Mouse (Mus musculus) testis, adult 2 months (tissue): ENCODE results near the gene Grin1. TPM values are rescaled to one million over a fixed set of nuclear protein-coding genes. Genes with fewer than 3 reads are reported as not detected.
A peak's percentile ranks its signal among the peaks of the same experiment; 100 is the strongest.

Experiments
- H3K27ac ChIP-seq: fragments of 200-500 bp; 2 replicates; pipeline ENCODE4 v1.5.1; 2012; ENCODE audit warnings: low read depth, low read length; ENCODE audit not compliant: control insufficient read depth, insufficient read depth
- H3K27me3 ChIP-seq: fragments of 200-500 bp; 2 replicates; pipeline ENCODE4 v1.6.1; 2012; ENCODE audit warnings: mild to moderate bottlenecking, low read length, moderate library complexity; ENCODE audit not compliant: control insufficient read depth, insufficient read depth
- H3K36me3 ChIP-seq: fragments of 200-500 bp; 2 replicates; pipeline ENCODE4 v1.6.1; 2012; ENCODE audit warnings: mild to moderate bottlenecking, low read length; ENCODE audit not compliant: control insufficient read depth, insufficient read depth
- H3K4me1 ChIP-seq: fragments of 200-500 bp; 2 replicates; pipeline ENCODE4 v1.6.1; 2012; ENCODE audit warnings: low read length; ENCODE audit not compliant: control insufficient read depth, insufficient read depth
- H3K4me3 ChIP-seq: fragments of 200-500 bp; 2 replicates; pipeline ENCODE4 v1.5.1; 2012; ENCODE audit warnings: low read depth, mild to moderate bottlenecking, low read length, moderate library complexity, mixed read lengths; ENCODE audit not compliant: control insufficient read depth
- CTCF ChIP-seq: fragments of 200-500 bp; IDR thresholded peaks from 2 replicates; pipeline ENCODE4 v1.5.1; 2012; ENCODE audit warnings: low read depth, mild to moderate bottlenecking, inconsistent platforms, low read length, moderate library complexity; ENCODE audit not compliant: control insufficient read depth, insufficient read depth, insufficient replicate concordance
- POLR2A ChIP-seq: fragments of 200-500 bp; IDR thresholded peaks from 2 replicates; pipeline ENCODE4 v1.6.1; 2012; ENCODE audit warnings: low read depth, mild to moderate bottlenecking, inconsistent platforms, low read length, moderate library complexity; ENCODE audit not compliant: control insufficient read depth
- polyA plus RNA-seq: library from polyadenylated mRNA; depleted of rRNA; stranded (reverse); fragments of >200 nt; gene quantifications from 2 replicates; pipeline ENCODE4 v1.2.3, GENCODE M21; 2012; rRNA removed

Gene Grin1
- polyA plus RNA-seq, 1 experiment = 0.75 TPM

GRCm38 (mm10) chr2:25255284-25255779 is 63.7 kb downstream of the Grin1 start, which contains the start of gene Tmem203:
Tmem203 (plus strand) TSS chr2:25255439.
- Histone ChIP-seq H3K27me3 (no peaks in the 10 kb centered on the region), H3K36me3 (no peaks in the 10 kb centered on the region), H3K27ac (peak within 1 kb of the TSS; percentile 85), H3K4me1 (peaks cover 6% of the 10 kb centered on the region), H3K4me3 (peak within 1 kb of the TSS; percentile 99)
- TF ChIP-seq CTCF (no peak), POLR2A (peak; percentile 88)

GRCm38 (mm10) chr2:25252331-25252730 is 66.7 kb downstream of the Grin1 start:
- no peaks in the 10 kb centered on the region for H3K27me3 ChIP-seq
- H3K27ac ChIP-seq = no peak overlapping the region
- no peak for TF ChIP-seq POLR2A
- TF ChIP-seq CTCF = no peak
- peaks cover 6% of the 10 kb centered on the region for H3K4me1 ChIP-seq
- no peaks in the 10 kb centered on the region for H3K36me3 ChIP-seq
- no peak overlapping the region for H3K4me3 ChIP-seq

DNA sequence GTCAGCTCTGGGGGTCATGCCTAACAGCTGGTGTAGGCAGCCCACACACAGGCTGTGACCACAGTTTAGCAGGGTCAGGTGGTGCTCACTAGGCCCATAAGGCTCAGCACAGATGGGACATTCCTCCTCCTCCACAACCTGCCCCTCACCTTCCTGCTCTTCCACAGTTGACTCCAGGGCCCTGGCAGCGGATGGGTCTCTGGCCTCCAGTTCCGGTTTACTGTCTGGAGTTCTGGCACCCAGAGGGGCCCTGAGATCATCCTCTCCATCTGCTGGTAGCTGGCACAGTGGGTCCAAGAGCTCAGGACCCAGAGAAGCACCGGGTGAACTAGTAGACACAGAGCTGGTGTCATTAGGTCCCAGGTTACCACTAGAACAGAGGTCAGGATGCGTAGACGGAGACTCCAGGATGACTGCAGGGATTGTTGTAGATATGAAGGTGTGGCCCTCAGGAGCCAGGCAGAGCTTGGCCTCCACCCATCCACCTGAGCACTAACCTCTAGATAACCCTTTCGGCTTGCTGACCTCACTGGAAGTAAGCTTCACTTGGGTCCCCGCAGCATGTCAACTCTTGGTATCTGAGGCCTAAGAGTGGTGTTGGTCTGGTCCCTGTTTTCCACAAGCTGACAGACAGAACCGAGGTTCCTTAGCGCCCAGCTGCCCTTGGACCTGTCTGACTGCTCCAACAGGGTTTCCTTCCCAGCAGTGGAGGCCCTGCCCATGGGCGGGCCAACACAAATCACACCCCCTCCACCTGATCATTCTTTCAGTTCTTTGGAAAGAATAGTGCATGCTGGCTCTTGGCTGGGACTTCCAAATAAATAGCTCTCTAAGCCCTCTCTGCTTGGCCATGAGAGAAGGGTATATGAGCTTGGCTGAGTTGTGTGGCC is 72.6 kb downstream of the Grin1 start, which contains the start of gene AL732309.1:
Gene AL732309.1 (minus strand): TSS at position 681 of the 890 bp plus-strand sequence.
- H3K27me3 ChIP-seq = no peaks in the 10 kb centered on the region
- H3K36me3 ChIP-seq = no peaks in the 10 kb centered on the region; the same call in 1 of the 2 replicates
- no peak within 1 kb of the TSS for H3K27ac ChIP-seq
- no peak within 1 kb of the TSS for H3K4me3 ChIP-seq
- TF ChIP-seq POLR2A (no peak), CTCF (no peak)
- peaks cover 11% of the 10 kb centered on the region for H3K4me1 ChIP-seq

DNA sequence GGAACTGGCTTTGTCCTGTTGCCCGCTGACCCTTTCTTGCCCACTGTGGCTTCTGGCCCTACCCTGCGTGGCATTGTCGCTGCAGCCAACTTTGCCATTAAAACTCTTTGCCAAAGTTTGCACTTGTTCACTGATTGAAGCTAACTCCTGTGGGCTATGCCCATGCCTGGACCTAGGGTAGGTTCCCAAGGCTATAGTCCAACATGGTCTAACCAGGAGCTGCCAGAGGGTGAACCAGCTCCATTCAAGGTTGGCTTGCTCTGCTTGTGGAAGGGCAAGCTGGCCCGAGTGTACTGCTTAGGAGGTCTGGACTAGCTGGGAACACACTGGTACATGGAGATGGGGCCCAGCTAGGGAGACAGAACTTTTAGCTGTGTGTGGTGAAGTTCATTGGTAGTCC is 74.8 kb downstream of the Grin1 start:
- H3K27me3 ChIP-seq = no peaks in the 10 kb centered on the region
- H3K4me1 ChIP-seq = peaks cover 23% of the 10 kb centered on the region
- no peak overlapping the region for H3K4me3 ChIP-seq
- H3K27ac ChIP-seq = no peak overlapping the region
- no peaks in the 10 kb centered on the region; the same call in 1 of the 2 replicates for H3K36me3 ChIP-seq
- TF ChIP-seq CTCF (no peak), POLR2A (no peak)

DNA sequence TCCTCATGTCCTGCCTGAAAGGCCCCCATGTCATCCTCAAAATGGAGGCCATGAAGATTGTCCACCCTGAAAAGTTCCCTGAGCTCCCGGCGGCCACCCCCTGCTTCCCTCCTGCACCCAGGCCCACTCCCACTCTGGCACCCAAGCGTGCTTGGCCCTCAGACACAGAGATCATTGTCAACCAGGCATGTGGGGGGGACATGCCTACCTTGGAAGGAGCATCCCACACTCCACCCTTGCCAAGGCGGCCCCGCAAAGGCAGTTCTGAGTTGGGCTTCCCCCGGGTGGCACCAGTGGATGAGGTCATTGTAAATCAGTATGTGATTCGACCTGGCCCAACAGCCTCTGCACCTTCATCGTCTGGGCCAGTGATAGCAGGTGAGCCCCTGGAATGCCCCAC is 75.6 kb downstream of the Grin1 start:
- Histone ChIP-seq H3K27me3 (no peaks in the 10 kb centered on the region), H3K36me3 (no peaks in the 10 kb centered on the region; the same call in 1 of the 2 replicates), H3K27ac (no peak overlapping the region), H3K4me1 (peaks cover 23% of the 10 kb centered on the region), H3K4me3 (no peak overlapping the region)
- TF ChIP-seq CTCF (no peak), POLR2A (no peak)

- H3K27ac ChIP-seq = no peak within 1 kb of the TSS
- TF ChIP-seq POLR2A = no peak
- no peak for TF ChIP-seq CTCF
- peak within 1 kb of the TSS; percentile 72 for H3K4me3 ChIP-seq
- H3K4me1 ChIP-seq = peaks cover 23% of the 10 kb centered on the region
- H3K27me3 ChIP-seq = no peaks in the 10 kb centered on the region
- H3K36me3 ChIP-seq = no peaks in the 10 kb centered on the region; the same call in 1 of the 2 replicates
Measured at GRCm38 (mm10) chr2:25242101-25242506, 76.9 kb downstream of the Grin1 start, which contains the start of the genes Rnf208 and Cysrt1. Rnf208 (plus strand) TSS chr2:25242255. Cysrt1 (minus strand) TSS chr2:25242452.

- Histone ChIP-seq H3K27me3 (no peaks in the 10 kb centered on the region), H3K4me1 (peaks cover 23% of the 10 kb centered on the region), H3K27ac (no peak overlapping the region), H3K4me3 (peak overlapping the region; percentile 8; the same call in 1 of the 2 replicates), H3K36me3 (no peaks in the 10 kb centered on the region)
- no peak for TF ChIP-seq CTCF
- no peak for TF ChIP-seq POLR2A
Measured at GRCm38 (mm10) chr2:25241438-25241775, 77.6 kb downstream of the Grin1 start.

Other genes starting within 250 kb of the Grin1 start
- gene Entpd8, start 238.9 kb downstream of the Grin1 start, polyA plus RNA-seq = 0.48 TPM in 2 replicates
- 0.14 and 0.25 TPM in 2 replicates for gene Noxa1, start 224.0 kb downstream of the Grin1 start, polyA plus RNA-seq
- 3.8 and 4.0 TPM in 2 replicates for gene Nrarp, start 138.4 kb downstream of the Grin1 start, polyA plus RNA-seq
- gene Tor4a, start 122.3 kb downstream of the Grin1 start, polyA plus RNA-seq = 0.98 and 1.3 TPM in 2 replicates
- gene Nelfb, start 107.7 kb downstream of the Grin1 start, polyA plus RNA-seq = 20.7 and 24.9 TPM in 2 replicates
- 244 and 247 TPM in 2 replicates for gene Stpg3, start 104.5 kb downstream of the Grin1 start, polyA plus RNA-seq
- gene Fam166a, start 100.4 kb downstream of the Grin1 start, polyA plus RNA-seq = 552 and 576 TPM in 2 replicates
- gene Tubb4b, start 94.5 kb downstream of the Grin1 start, polyA plus RNA-seq = 2,564 and 2,638 TPM in 2 replicates
- 0.48 and 0.55 TPM in 2 replicates for gene Slc34a3, start 84.8 kb downstream of the Grin1 start, polyA plus RNA-seq
- 0.05 TPM in 1 of 2 replicates, not detected in the other for gene Rnf224, start 82.4 kb downstream of the Grin1 start, polyA plus RNA-seq
- gene Rnf208, start 76.9 kb downstream of the Grin1 start, polyA plus RNA-seq = 7.4 and 8.1 TPM in 2 replicates
- 0.12 and 0.31 TPM in 2 replicates for gene Cysrt1, start 76.7 kb downstream of the Grin1 start, polyA plus RNA-seq
- 7.0 and 7.9 TPM in 2 replicates for gene AL732309.1, start 72.3 kb downstream of the Grin1 start, polyA plus RNA-seq
- gene Tmem203, start 63.7 kb downstream of the Grin1 start, polyA plus RNA-seq = 63.3 and 69.3 TPM in 2 replicates
- 357 and 363 TPM in 2 replicates for gene Tprn, start 56.6 kb downstream of the Grin1 start, polyA plus RNA-seq
- gene Ssna1, start 46.7 kb downstream of the Grin1 start, polyA plus RNA-seq = 54.9 and 64.2 TPM in 2 replicates
- gene Anapc2, start 46.7 kb downstream of the Grin1 start, polyA plus RNA-seq = 29.3 and 32.3 TPM in 2 replicates
- gene Tmem210, start 31.0 kb downstream of the Grin1 start, polyA plus RNA-seq = 830 and 870 TPM in 2 replicates
- 3.5 and 4.3 TPM in 2 replicates for gene Lrrc26, start 29.3 kb downstream of the Grin1 start, polyA plus RNA-seq
- 25.4 and 29.3 TPM in 2 replicates for gene Man1b1, start 13.2 kb upstream of the Grin1 start, polyA plus RNA-seq
- gene Dpp7, start 37.2 kb upstream of the Grin1 start, polyA plus RNA-seq = 4.0 and 5.0 TPM in 2 replicates
- 1.7 and 2.2 TPM in 2 replicates for gene Uap1l1, start 46.5 kb upstream of the Grin1 start, polyA plus RNA-seq
- gene Sapcd2, start 53.1 kb upstream of the Grin1 start, polyA plus RNA-seq = 1.1 and 1.3 TPM in 2 replicates
- gene Entpd2, start 76.7 kb upstream of the Grin1 start, polyA plus RNA-seq = 6.2 and 6.5 TPM in 2 replicates
- 13.6 and 15.9 TPM in 2 replicates for gene Npdc1, start 80.2 kb upstream of the Grin1 start, polyA plus RNA-seq
- gene Fut7, start 104.1 kb upstream of the Grin1 start, polyA plus RNA-seq = 0.10 TPM in 1 of 2 replicates, not detected in the other
- gene Abca2, start 109.5 kb upstream of the Grin1 start, polyA plus RNA-seq = 17.3 and 18.3 TPM in 2 replicates
- gene Clic3, start 137.7 kb upstream of the Grin1 start, polyA plus RNA-seq = 0.78 and 11.8 TPM in 2 replicates
- 34.3 and 35.8 TPM in 2 replicates for gene Paxx, start 141.9 kb upstream of the Grin1 start, polyA plus RNA-seq
- 311 and 369 TPM in 2 replicates for gene Ptgds, start 150.9 kb upstream of the Grin1 start, polyA plus RNA-seq
- gene Lcn12, start 174.7 kb upstream of the Grin1 start, polyA plus RNA-seq = 5.7 TPM in 1 of 2 replicates, not detected in the other
- 137 and 166 TPM in 2 replicates for gene Fbxw5, start 181.6 kb upstream of the Grin1 start, polyA plus RNA-seq
- 58.4 and 70.5 TPM in 2 replicates for gene C8g, start 182.5 kb upstream of the Grin1 start, polyA plus RNA-seq
- gene Traf2, start 227.8 kb upstream of the Grin1 start, polyA plus RNA-seq = 12.2 and 12.7 TPM in 2 replicates
- 170 and 227 TPM in 2 replicates for gene Edf1, start 238.7 kb upstream of the Grin1 start, polyA plus RNA-seq